Mouse (Mus musculus): ENCODE data around the gene Nhsl1.

GRCm38 (mm10) chr10:18522556-18522955 lies 203.8 kb downstream of the Nhsl1 start:
- TF ChIP-seq POLR2A (IDR thresholded peaks at IDR 0.05; ENCODE audit: low read depth, low read length): no peak
- TF ChIP-seq CTCF (IDR thresholded peaks at IDR 0.05; ENCODE audit: extremely low read depth, insufficient read length, insufficient replicate concordance, low read depth, low read length): no peak
